Mouse (Mus musculus) liver, adult 2 months (tissue): ENCODE results near the gene Slc20a1. TPM values are rescaled to one million over a fixed set of nuclear protein-coding genes. Genes with fewer than 3 reads are reported as not detected.

Experiments
- DNase-seq: peaks from one replicate; pipeline ENCODE4 v3.0.0-alpha.2; 2011; ENCODE audit warnings: low read depth, low spot score; ENCODE audit errors: extremely low read depth
- H3K27ac ChIP-seq: fragments of 200-500 bp; replicated peaks from 2 replicates; pipeline ENCODE4 v1.5.1; 2012; ENCODE audit warnings: low read depth, mild to moderate bottlenecking, control low read depth, inconsistent platforms, low read length; ENCODE audit not compliant: insufficient read depth
- H3K27me3 ChIP-seq: fragments of 200-500 bp; 2 replicates; pipeline ENCODE4 v1.6.1; 2012; ENCODE audit warnings: mild to moderate bottlenecking, moderate library complexity, low read length, inconsistent platforms; ENCODE audit not compliant: control insufficient read depth, insufficient read depth
- H3K36me3 ChIP-seq: fragments of 200-500 bp; 2 replicates; pipeline ENCODE4 v1.6.1; 2012; ENCODE audit warnings: low read length, inconsistent platforms; ENCODE audit not compliant: control insufficient read depth, insufficient read depth
- H3K4me1 ChIP-seq: fragments of 200-500 bp; 2 replicates; pipeline ENCODE4 v1.6.1; 2011; ENCODE audit warnings: low read length; ENCODE audit not compliant: control insufficient read depth, insufficient read depth
- H3K4me3 ChIP-seq: fragments of 200-500 bp; 2 replicates; pipeline ENCODE4 v1.5.1; 2011; ENCODE audit warnings: low read depth, mild to moderate bottlenecking, control low read depth, low read length, moderate library complexity; ENCODE audit not compliant: insufficient read depth
- H3K79me2 ChIP-seq: fragments of 200-500 bp; 2 replicates; pipeline ENCODE4 v1.6.1; 2012; ENCODE audit warnings: inconsistent platforms, mild to moderate bottlenecking, low read length, moderate library complexity; ENCODE audit not compliant: control insufficient read depth, insufficient read depth
- H3K9ac ChIP-seq: fragments of 200-500 bp; 2 replicates; pipeline ENCODE4 v1.6.1; 2012; ENCODE audit warnings: low read depth, mild to moderate bottlenecking, control low read depth, inconsistent platforms, low read length
- CTCF ChIP-seq: fragments of 200-500 bp; IDR thresholded peaks from 2 replicates; pipeline ENCODE4 v1.5.1; 2011; ENCODE audit warnings: low read depth, low read length, control low read depth
- POLR2A ChIP-seq: fragments of 200-500 bp; IDR thresholded peaks from 2 replicates; pipeline ENCODE4 v1.6.1; 2011; ENCODE audit warnings: low read length, control low read depth; ENCODE audit not compliant: insufficient read depth; ENCODE audit errors: extremely low read depth
- WGBS: fragments of 180-500 bp; shearing (Covaris S2); methylation state at CpG from one replicate; pipeline ENCODE4 v1.1.7; 2018; 5-methylcytosine and 5-hydroxymethylcytosine counted together
- polyA plus RNA-seq: library from polyadenylated mRNA; depleted of rRNA; stranded (reverse); fragments of >200 nt; gene quantifications from 2 replicates; pipeline ENCODE4 v1.2.3, GENCODE M21; 2012; rRNA removed
- total RNA-seq: library from RNA; depleted of rRNA; stranded (reverse); fragments of >200 nt; gene quantifications from 2 replicates; pipeline ENCODE4 v1.2.3, GENCODE M21; 2014; rRNA removed

Slc20a1 gene
- total RNA-seq (24.9 and 36.0 TPM in 2 replicates), polyA plus RNA-seq (7.8 and 9.4 TPM in 2 replicates)

DNA sequence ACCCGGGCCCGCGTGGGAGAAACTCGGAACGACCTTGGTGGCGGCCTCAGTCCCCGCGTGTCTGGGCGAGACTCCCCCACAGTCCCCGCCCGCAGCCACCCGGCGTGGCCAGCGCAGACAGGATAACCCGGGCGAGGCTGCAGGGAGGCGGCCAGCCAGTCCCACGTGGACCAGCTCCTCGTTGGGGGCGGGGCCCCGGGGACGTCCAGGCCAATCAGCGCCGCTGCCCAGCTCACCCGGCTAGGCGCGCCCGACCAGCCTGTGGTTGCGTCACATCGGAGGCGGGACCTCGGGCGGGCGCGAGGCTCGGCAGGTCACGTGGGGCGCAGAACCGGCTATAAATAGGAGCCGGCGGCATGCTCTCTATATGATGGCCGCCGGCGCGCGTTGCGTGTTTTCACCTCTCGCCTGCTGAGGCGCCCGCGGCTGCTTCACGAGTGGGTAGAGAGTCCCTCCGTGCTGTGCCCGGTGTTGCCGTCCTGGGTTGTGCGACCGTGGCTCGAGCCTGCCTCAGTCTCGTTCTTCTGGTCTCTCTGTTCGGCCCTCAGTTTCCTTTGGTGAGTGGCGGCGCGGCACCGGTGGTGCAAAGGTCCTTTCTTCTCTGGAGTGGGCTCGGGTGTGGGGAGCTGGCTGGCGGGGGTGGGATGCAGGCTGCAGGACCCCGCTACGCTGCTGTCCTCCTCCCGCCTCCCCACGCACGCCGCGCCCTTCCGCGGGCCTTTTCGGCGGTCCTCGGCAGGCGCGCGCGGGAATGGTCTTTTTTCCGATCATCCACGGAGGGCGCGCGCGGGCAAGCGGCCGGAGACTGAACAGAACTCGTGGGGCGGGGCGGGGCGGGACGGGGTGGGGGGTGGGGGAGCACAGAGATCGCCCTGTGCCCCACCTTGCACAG is at the start of gene Slc20a1:
TSS of gene Slc20a1 (plus strand) at position 329 of the 892 bp plus-strand sequence.
- Histone ChIP-seq H3K27me3 (no peaks in the 10 kb centered on the region), H3K27ac (peak within 1 kb of the TSS; percentile 86), H3K4me1 (peaks cover 9% of the 10 kb centered on the region), H3K4me3 (peak within 1 kb of the TSS; percentile 87), H3K79me2 (peaks cover 7% of the 10 kb centered on the region; the same call in 1 of the 2 replicates), H3K9ac (peak within 1 kb of the TSS; percentile 90), H3K36me3 (peaks cover 34% of the 10 kb centered on the region)
- under 1% methylated on average over 95 of the region's 96 CpGs for WGBS
- TF ChIP-seq POLR2A (peak; percentile 94), CTCF (no peak)
- DNase-seq = peak; percentile 77

DNA sequence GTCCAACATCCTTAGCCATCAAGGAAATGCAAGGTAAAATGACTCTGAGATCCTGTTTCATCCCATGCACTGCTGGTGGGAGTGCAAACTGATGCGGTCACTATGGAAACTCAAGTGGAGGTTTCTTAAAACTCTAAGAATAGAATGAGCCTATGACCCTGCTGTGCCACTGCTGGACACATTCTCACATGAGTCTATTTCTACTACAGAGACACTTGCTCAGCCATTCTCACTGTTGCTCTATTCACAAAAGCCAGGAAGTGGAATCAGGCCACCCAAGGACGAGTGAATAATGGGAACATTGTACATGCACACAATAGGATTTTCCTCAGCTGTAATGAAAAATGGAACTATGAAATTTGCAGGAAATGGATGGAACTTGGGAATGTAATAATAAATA is 49.7 kb upstream of the Slc20a1 start:
- Histone ChIP-seq H3K9ac (no peak overlapping the region), H3K27me3 (no peaks in the 10 kb centered on the region), H3K79me2 (no peaks in the 10 kb centered on the region), H3K4me3 (no peak overlapping the region), H3K27ac (no peak overlapping the region), H3K4me1 (no peaks in the 10 kb centered on the region), H3K36me3 (no peaks in the 10 kb centered on the region)
- WGBS = 75% methylated on average over 2 of the region's 2 CpGs
- DNase-seq = no peak
- TF ChIP-seq POLR2A = no peak
- no peak for TF ChIP-seq CTCF

- no peak for DNase-seq
- no peaks in the 10 kb centered on the region for H3K79me2 ChIP-seq
- TF ChIP-seq CTCF (no peak), POLR2A (no peak)
- whole genome bisulfite sequencing = 72% methylated on average over 5 of the region's 5 CpGs
- no peaks in the 10 kb centered on the region for H3K4me1 ChIP-seq
- no peaks in the 10 kb centered on the region for H3K36me3 ChIP-seq
- H3K27me3 ChIP-seq = no peaks in the 10 kb centered on the region
- H3K9ac ChIP-seq = no peak overlapping the region
- H3K4me3 ChIP-seq = no peak overlapping the region
- H3K27ac ChIP-seq = no peak overlapping the region
Observed at GRCm38 (mm10) chr2:129150386-129150785, 48.2 kb upstream of the Slc20a1 start.

- 86% methylated on average over 9 of the region's 9 CpGs for WGBS
- no peak overlapping the region for H3K9ac ChIP-seq
- H3K36me3 ChIP-seq = no peaks in the 10 kb centered on the region
- TF ChIP-seq CTCF (no peak), POLR2A (no peak)
- no peaks in the 10 kb centered on the region for H3K79me2 ChIP-seq
- H3K4me1 ChIP-seq = no peaks in the 10 kb centered on the region
- DNase-seq = no peak
- no peaks in the 10 kb centered on the region for H3K27me3 ChIP-seq
- H3K27ac ChIP-seq = no peak overlapping the region
- no peak overlapping the region for H3K4me3 ChIP-seq
Observed at GRCm38 (mm10) chr2:129151111-129151510, 47.5 kb upstream of the Slc20a1 start.

DNA sequence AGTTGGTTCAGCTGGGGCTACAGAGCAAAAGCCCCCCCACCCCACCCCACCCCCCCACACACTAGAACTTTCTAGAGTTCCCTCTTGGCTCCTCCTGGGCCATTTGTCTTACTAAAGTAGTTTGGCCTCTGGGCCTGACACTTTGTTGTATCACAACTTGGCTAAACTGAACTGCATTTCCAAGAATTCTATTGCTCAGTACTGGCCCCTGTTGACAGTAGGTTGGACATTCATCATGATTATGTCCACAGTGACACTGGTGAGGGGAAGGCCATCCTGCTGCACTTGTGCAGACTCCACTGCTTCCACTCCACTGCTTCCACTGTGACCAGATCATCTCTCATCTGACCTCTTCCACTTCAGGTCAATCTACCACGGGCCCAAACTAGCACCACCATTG is 45.8 kb upstream of the Slc20a1 start:
- H3K4me1 ChIP-seq = no peaks in the 10 kb centered on the region
- H3K36me3 ChIP-seq = no peaks in the 10 kb centered on the region
- no peaks in the 10 kb centered on the region for H3K79me2 ChIP-seq
- no peak for DNase-seq
- no peak overlapping the region for H3K9ac ChIP-seq
- WGBS = 76% methylated on average over 1 of the region's 1 CpGs
- H3K4me3 ChIP-seq = no peak overlapping the region
- H3K27ac ChIP-seq = no peak overlapping the region
- TF ChIP-seq CTCF = no peak
- TF ChIP-seq POLR2A = no peak
- no peaks in the 10 kb centered on the region for H3K27me3 ChIP-seq

DNA sequence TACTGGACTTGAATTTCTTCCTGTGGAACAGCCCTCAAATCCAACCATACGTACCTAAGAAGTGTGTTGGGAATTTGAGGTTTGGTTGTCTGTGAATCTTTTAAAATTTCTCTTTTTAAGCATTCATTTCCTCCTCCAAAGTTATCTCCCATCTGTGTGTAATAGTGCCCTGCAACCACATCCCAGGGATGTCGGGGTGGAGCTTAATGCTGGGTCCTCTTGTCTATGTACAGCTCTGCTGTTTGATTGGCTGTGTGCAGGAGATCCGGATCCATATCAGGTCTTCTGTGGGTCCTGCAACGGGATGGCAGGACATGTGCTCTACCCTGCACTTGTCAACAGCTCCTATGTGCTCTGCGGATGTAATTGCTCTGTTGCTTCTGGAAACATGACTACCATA is 33.7 kb upstream of the Slc20a1 start:
- Histone ChIP-seq H3K79me2 (no peaks in the 10 kb centered on the region), H3K4me1 (no peaks in the 10 kb centered on the region), H3K36me3 (no peaks in the 10 kb centered on the region), H3K4me3 (no peak overlapping the region), H3K27me3 (no peaks in the 10 kb centered on the region), H3K9ac (no peak overlapping the region), H3K27ac (no peak overlapping the region)
- TF ChIP-seq CTCF (no peak), POLR2A (no peak)
- DNase-seq = no peak
- WGBS = 60% methylated on average over 5 of the region's 5 CpGs
